Mouse (Mus musculus) midbrain, embryonic 14.5 days (tissue): Measurements from ENCODE around the gene Armt1. TPM values are rescaled to one million over a fixed set of nuclear protein-coding genes. Genes with fewer than 3 reads are reported as not detected.
"Not testable (repeated sequence)": the region's sequence is repeated elsewhere in the genome, so short reads cannot be mapped to it uniquely, and the experiment has no call there.

Experiments
- ATAC-seq: fragments of 200-750 bp; cut with Nextera tagmentation; 2 replicates; pipeline ENCODE4 v1.8.0; 2017; ENCODE audit warnings: moderate number of reproducible peaks, moderate library complexity; ENCODE audit not compliant: low FRiP score, low TSS enrichment
- DNase-seq: peaks from one replicate; pipeline ENCODE4 v3.0.0-alpha.2; 2015
- H3K27ac ChIP-seq: fragments of 300-500 bp; sonication (generic); replicated peaks from 2 replicates; pipeline ENCODE4 v1.5.1; 2014; ENCODE audit warnings: mild to moderate bottlenecking, low read depth, low read length, moderate library complexity
- H3K27me3 ChIP-seq: fragments of 300-500 bp; sonication (generic); 2 replicates; pipeline ENCODE4 v1.6.1; 2014; ENCODE audit warnings: low read length, control low read depth, mixed read lengths; ENCODE audit not compliant: control insufficient read depth, insufficient read depth
- H3K36me3 ChIP-seq: fragments of 300-500 bp; sonication (generic); 2 replicates; pipeline ENCODE4 v1.6.1; 2014; ENCODE audit warnings: low read length, control low read depth; ENCODE audit not compliant: control insufficient read depth, insufficient read depth
- H3K4me1 ChIP-seq: fragments of 300-500 bp; sonication (generic); 2 replicates; pipeline ENCODE4 v1.6.1; 2014; ENCODE audit warnings: mild to moderate bottlenecking, antibody characterized with exemption, low read length, control low read depth; ENCODE audit not compliant: control insufficient read depth, insufficient read depth
- H3K4me2 ChIP-seq: fragments of 300-500 bp; sonication (generic); 2 replicates; pipeline ENCODE4 v1.6.1; 2014; ENCODE audit warnings: mild to moderate bottlenecking, low read length, moderate library complexity
- H3K4me3 ChIP-seq: fragments of 300-500 bp; sonication (generic); replicated peaks from 2 replicates; pipeline ENCODE4 v1.5.1; 2014; ENCODE audit warnings: low read depth, low read length
- H3K9ac ChIP-seq: fragments of 300-500 bp; sonication (generic); replicated peaks from 2 replicates; pipeline ENCODE4 v1.6.1; 2014; ENCODE audit warnings: mild to moderate bottlenecking, low read length, moderate library complexity
- H3K9me3 ChIP-seq: fragments of 300-500 bp; sonication (generic); 2 replicates; pipeline ENCODE4 v1.6.1; 2016; ENCODE audit warnings: low read length, control low read depth, mixed read lengths; ENCODE audit not compliant: control insufficient read depth
- WGBS: fragments of 180-500 bp; shearing (Covaris S2); extraction: QIAGEN DNeasy Blood & Tissue Kit; methylation state at CpG from one replicate; pipeline ENCODE4 v1.1.7; 2014; 5-methylcytosine and 5-hydroxymethylcytosine counted together
- polyA plus RNA-seq: library from polyadenylated mRNA; unstranded; fragments of >200 nt; fragmentation: Nextera tagmentation; extraction: Ambion mirVana; gene quantifications from 2 replicates; pipeline ENCODE4 v1.2.1, GENCODE M21; 2014

Gene Armt1
- polyA plus RNA-seq, 1 experiment from 2014 or later, result 14.7 TPM

- DNase-seq (no peak), ATAC-seq (no peak)
- peaks cover 25% of the 10 kb centered on the region for H3K36me3 ChIP-seq
- no peak overlapping the region for H3K27ac ChIP-seq
- no peak overlapping the region for H3K9ac ChIP-seq
- H3K27me3 ChIP-seq, result no peaks in the 10 kb centered on the region
- no peaks in the 10 kb centered on the region for H3K4me1 ChIP-seq
- no peak overlapping the region for H3K4me3 ChIP-seq
- 75% methylated on average over 8 of the region's 8 CpGs for WGBS
- H3K4me2 ChIP-seq, result no peak overlapping the region
- H3K9me3 ChIP-seq, result no peaks in the 10 kb centered on the region
Observed at GRCm38 (mm10) chr10:4430399-4430798, 1.9 kb upstream of the Armt1 start.

DNA sequence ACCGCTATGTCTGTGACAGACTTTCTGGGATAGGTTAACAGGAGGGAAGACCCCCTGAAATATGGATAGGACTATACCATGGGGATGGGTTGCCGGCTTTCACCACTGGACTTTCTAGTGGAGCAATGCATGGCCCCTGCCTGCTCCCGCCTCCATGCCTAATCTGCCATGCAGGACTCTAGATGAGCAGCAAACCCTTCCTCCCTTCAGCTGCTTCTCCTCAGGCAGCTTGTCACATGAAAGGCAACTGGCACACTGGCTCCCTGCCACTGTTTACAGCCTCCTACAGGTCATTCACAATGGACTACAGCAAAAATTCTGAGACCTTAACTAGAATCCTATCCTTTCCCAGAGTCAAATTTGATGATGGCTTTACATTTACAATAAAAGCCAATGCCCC is 1.4 kb upstream of the Armt1 start:
- ATAC-seq, result no peak
- peak overlapping the region; percentile 72; the same call in 1 of the 2 replicates for H3K9ac ChIP-seq
- H3K27me3 ChIP-seq, result no peaks in the 10 kb centered on the region
- H3K36me3 ChIP-seq, result peaks cover 21% of the 10 kb centered on the region
- no peaks in the 10 kb centered on the region for H3K9me3 ChIP-seq
- H3K4me1 ChIP-seq, result no peaks in the 10 kb centered on the region
- H3K4me3 ChIP-seq, result no peak overlapping the region
- no peak for DNase-seq
- H3K27ac ChIP-seq, result no peak overlapping the region
- WGBS, result 82% methylated on average over 3 of the region's 3 CpGs
- H3K4me2 ChIP-seq, result peak overlapping the region; percentile 69

- H3K36me3 ChIP-seq, result peaks cover 13% of the 10 kb centered on the region
- no peak for DNase-seq
- peak overlapping the region; percentile 58 for H3K4me3 ChIP-seq
- WGBS, result 12% methylated on average over 5 of the region's 5 CpGs
- H3K4me2 ChIP-seq, result peak overlapping the region; percentile 69
- peak; percentile 44; the same call in 1 of the 2 replicates for ATAC-seq
- no peaks in the 10 kb centered on the region for H3K4me1 ChIP-seq
- peak overlapping the region; percentile 65 for H3K27ac ChIP-seq
- no peaks in the 10 kb centered on the region for H3K9me3 ChIP-seq
- H3K9ac ChIP-seq, result peak overlapping the region; percentile 72
- H3K27me3 ChIP-seq, result no peaks in the 10 kb centered on the region
Observed at GRCm38 (mm10) chr10:4431746-4432122, 533 bp upstream of the Armt1 start.

GRCm38 (mm10) chr10:4432996-4433755 is 909 bp downstream of the Armt1 start:
- Histone ChIP-seq H3K36me3 (peaks cover 11% of the 10 kb centered on the region; the same call in 1 of the 2 replicates), H3K4me2 (peak overlapping the region; percentile 64), H3K9ac (peak overlapping the region; percentile 46), H3K9me3 (no peaks in the 10 kb centered on the region), H3K4me1 (no peaks in the 10 kb centered on the region), H3K27ac (peak overlapping the region; percentile 45), H3K27me3 (no peaks in the 10 kb centered on the region), H3K4me3 (peak overlapping the region; percentile 58)
- peak; percentile 36 for DNase-seq
- 10% methylated on average over 19 of the region's 19 CpGs for WGBS
- no peak; the same call in 1 of the 2 replicates for ATAC-seq

DNA sequence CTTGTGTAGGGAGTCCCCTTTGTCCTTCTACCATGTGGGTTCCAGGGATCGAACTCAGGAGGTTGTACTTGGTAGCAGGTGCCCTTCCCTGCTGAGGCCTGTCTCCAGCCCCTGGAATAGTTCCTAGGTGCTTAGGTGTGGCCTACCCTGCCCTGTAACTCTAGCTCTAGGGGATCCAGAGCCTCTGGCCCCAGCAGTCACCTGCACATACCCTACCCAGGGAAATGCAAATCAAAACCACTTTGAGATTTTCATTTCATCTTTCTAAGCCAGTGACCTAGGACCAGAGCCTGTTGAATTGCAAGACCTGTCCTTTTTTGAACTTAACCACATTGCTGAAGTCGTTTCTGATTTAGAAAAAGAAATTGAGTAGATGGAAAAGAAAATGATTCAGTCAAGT is 1.6 kb downstream of the Armt1 start:
- H3K4me3 ChIP-seq, H3K9me3 ChIP-seq, H3K4me2 ChIP-seq, DNase-seq, H3K9ac ChIP-seq, H3K4me1 ChIP-seq, H3K27me3 ChIP-seq, ATAC-seq, H3K27ac ChIP-seq: not testable (repeated sequence)
- peaks cover 12% of the 10 kb centered on the region; the same call in 1 of the 2 replicates for H3K36me3 ChIP-seq
- WGBS, result 93% methylated on average over 2 of the region's 2 CpGs

GRCm38 (mm10) chr10:4435416-4435815 is 3.1 kb downstream of the Armt1 start:
- Histone ChIP-seq H3K9me3 (no peaks in the 10 kb centered on the region), H3K4me1 (no peaks in the 10 kb centered on the region), H3K36me3 (peaks cover 25% of the 10 kb centered on the region), H3K9ac (no peak overlapping the region), H3K27me3 (no peaks in the 10 kb centered on the region), H3K27ac (no peak overlapping the region), H3K4me3 (no peak overlapping the region), H3K4me2 (no peak overlapping the region)
- DNase-seq (no peak), ATAC-seq (no peak)
- WGBS, result 90% methylated on average over 3 of the region's 3 CpGs

DNA sequence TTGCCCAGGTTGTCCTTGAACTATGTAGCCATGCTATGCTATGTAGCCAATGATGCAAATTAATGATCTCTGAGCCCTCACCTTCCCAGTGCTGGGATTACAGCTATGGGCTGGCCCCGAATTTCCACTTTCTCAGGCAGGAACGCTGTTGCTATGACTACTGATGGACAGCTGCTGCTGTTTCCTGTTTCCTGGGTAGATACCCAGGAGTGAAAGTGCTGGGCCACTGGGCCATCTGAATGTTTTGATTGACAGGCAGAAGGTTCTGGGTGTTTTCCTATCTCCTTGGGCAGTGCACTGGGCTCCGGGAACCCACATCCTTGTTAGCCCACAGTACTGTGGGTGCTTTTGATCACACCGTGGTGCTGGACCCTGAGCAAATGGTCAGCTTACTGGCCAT is 24.1 kb downstream of the Armt1 start:
- H3K4me1 ChIP-seq, result no peaks in the 10 kb centered on the region
- WGBS, result 83% methylated on average over 4 of the region's 4 CpGs
- H3K27ac ChIP-seq, result no peak overlapping the region
- H3K36me3 ChIP-seq, result peaks cover 25% of the 10 kb centered on the region
- DNase-seq (no peak), ATAC-seq (no peak)
- H3K27me3 ChIP-seq, result no peaks in the 10 kb centered on the region
- H3K4me2 ChIP-seq, result no peak overlapping the region
- H3K9me3 ChIP-seq, result no peaks in the 10 kb centered on the region
- H3K9ac ChIP-seq, result no peak overlapping the region
- no peak overlapping the region for H3K4me3 ChIP-seq

DNA sequence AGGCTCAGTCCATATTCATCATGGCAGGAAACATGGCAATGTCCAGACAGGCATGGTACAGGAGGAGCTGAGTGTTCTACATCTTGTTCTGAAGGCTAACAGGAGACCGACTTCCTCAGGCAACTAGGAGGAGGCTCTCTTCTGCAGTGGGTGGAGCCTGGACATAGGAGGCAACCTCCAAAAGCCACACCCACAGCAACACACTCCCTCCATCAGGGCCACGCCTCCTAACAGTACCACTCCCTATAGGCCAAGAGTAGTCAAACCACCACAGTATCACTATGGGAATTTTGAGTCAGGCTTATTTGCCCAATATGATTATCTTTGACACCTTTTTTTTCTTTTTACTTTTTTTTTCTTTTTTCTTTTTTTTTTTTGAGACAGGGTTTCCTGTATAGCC is 27.9 kb downstream of the Armt1 start:
- Histone ChIP-seq H3K4me3 (no peak overlapping the region), H3K9me3 (no peaks in the 10 kb centered on the region), H3K27me3 (no peaks in the 10 kb centered on the region), H3K36me3 (peaks cover 7% of the 10 kb centered on the region), H3K4me2 (no peak overlapping the region), H3K9ac (no peak overlapping the region), H3K27ac (no peak overlapping the region), H3K4me1 (no peaks in the 10 kb centered on the region)
- DNase-seq (no peak), ATAC-seq (no peak)
- WGBS, result 94% methylated on average over 2 of the region's 2 CpGs

GRCm38 (mm10) chr10:4465799-4466198 is 33.5 kb downstream of the Armt1 start:
- 84% methylated on average over 7 of the region's 7 CpGs for whole genome bisulfite sequencing
- no peak overlapping the region for H3K4me3 ChIP-seq
- no peak overlapping the region for H3K4me2 ChIP-seq
- H3K27me3 ChIP-seq, result no peaks in the 10 kb centered on the region
- ATAC-seq (no peak), DNase-seq (no peak)
- no peaks in the 10 kb centered on the region for H3K9me3 ChIP-seq
- no peaks in the 10 kb centered on the region for H3K36me3 ChIP-seq
- H3K9ac ChIP-seq, result no peak overlapping the region
- H3K4me1 ChIP-seq, result no peaks in the 10 kb centered on the region
- H3K27ac ChIP-seq, result no peak overlapping the region
